Mouse (Mus musculus): ENCODE data around the gene Ppp1r13b.

- TF ChIP-seq CTCF (IDR thresholded peaks at IDR 0.05): no peak
- TF ChIP-seq POLR2A (IDR thresholded peaks at IDR 0.05; ENCODE audit: insufficient read depth, low read depth, low read length): no peak
These were observed 78.0 kb downstream of the Ppp1r13b start for GRCm38 (mm10) chr12:111829954-111830353.

All from heart, adult 2 months (tissue).